Mouse (Mus musculus) liver, embryonic 15.5 days (tissue): ENCODE data around the gene Dnaic1. TPM values are rescaled to one million over a fixed set of nuclear protein-coding genes. Genes with fewer than 3 reads are reported as not detected.

Source experiments
- ATAC-seq: fragments of 200-750 bp; cut with Nextera tagmentation; 2 replicates; pipeline ENCODE4 v1.8.0; 2017; ENCODE audit warnings: moderate number of reproducible peaks, mild to moderate bottlenecking, moderate library complexity; ENCODE audit not compliant: insufficient read depth
- H3K27ac ChIP-seq: fragments of 300-500 bp; sonication (generic); replicated peaks from 2 replicates; pipeline ENCODE4 v1.5.1; 2015; ENCODE audit warnings: mild to moderate bottlenecking, inconsistent platforms
- H3K27me3 ChIP-seq: fragments of 300-500 bp; sonication (generic); 2 replicates; pipeline ENCODE4 v1.6.1; 2015; ENCODE audit warnings: mild to moderate bottlenecking, inconsistent platforms
- H3K36me3 ChIP-seq: fragments of 300-500 bp; sonication (generic); replicated peaks from 2 replicates; pipeline ENCODE4 v1.6.1; 2015; ENCODE audit warnings: moderate library complexity, mild to moderate bottlenecking, inconsistent platforms
- H3K4me1 ChIP-seq: fragments of 300-500 bp; sonication (generic); replicated peaks from 2 replicates; pipeline ENCODE4 v1.6.1; 2015; ENCODE audit warnings: inconsistent platforms
- H3K4me2 ChIP-seq: fragments of 300-500 bp; sonication (generic); 2 replicates; pipeline ENCODE4 v1.6.1; 2015; ENCODE audit warnings: moderate library complexity, mild to moderate bottlenecking, inconsistent platforms
- H3K4me3 ChIP-seq: fragments of 300-500 bp; sonication (generic); replicated peaks from 2 replicates; pipeline ENCODE4 v1.5.1; 2015; ENCODE audit warnings: mild to moderate bottlenecking, inconsistent platforms
- H3K9ac ChIP-seq: fragments of 300-500 bp; sonication (generic); 2 replicates; pipeline ENCODE4 v1.6.1; 2015; ENCODE audit warnings: moderate library complexity, mild to moderate bottlenecking, inconsistent platforms
- H3K9me3 ChIP-seq: fragments of 300-500 bp; sonication (generic); replicated peaks from 2 replicates; pipeline ENCODE4 v1.6.1; 2016; ENCODE audit warnings: inconsistent platforms
- WGBS: fragments of 180-500 bp; shearing (Covaris S2); methylation state at CpG from one replicate; pipeline ENCODE4 v1.1.7; 2015; ENCODE audit warnings: mixed read lengths; ENCODE audit not compliant: insufficient replicate concordance; 5-methylcytosine and 5-hydroxymethylcytosine counted together
- polyA plus RNA-seq: library from polyadenylated mRNA; unstranded; fragments of >200 nt; fragmentation: Nextera tagmentation; extraction: Ambion mirVana; gene quantifications from 2 replicates; pipeline ENCODE4 v1.2.1, GENCODE M21; 2015

Dnaic1 gene
- polyA plus RNA-seq, 1 experiment from 2014 or later: 4.0 TPM

- H3K9ac ChIP-seq: no peak overlapping the region
- H3K4me1 ChIP-seq: peaks cover 21% of the 10 kb centered on the region
- 39% methylated on average over 7 of the region's 7 CpGs for WGBS
- no peaks in the 10 kb centered on the region for H3K9me3 ChIP-seq
- no peak overlapping the region for H3K27ac ChIP-seq
- H3K27me3 ChIP-seq: peaks cover 40% of the 10 kb centered on the region
- H3K4me3 ChIP-seq: no peak overlapping the region
- no peak for ATAC-seq
- no peaks in the 10 kb centered on the region for H3K36me3 ChIP-seq
- H3K4me2 ChIP-seq: no peak overlapping the region
Observed at GRCm38 (mm10) chr4:41636366-41636765, 66.8 kb downstream of the Dnaic1 start.

GRCm38 (mm10) chr4:41636882-41637635, 67.5 kb downstream of the Dnaic1 start:
- H3K9ac ChIP-seq: no peak overlapping the region
- H3K9me3 ChIP-seq: no peaks in the 10 kb centered on the region
- no peaks in the 10 kb centered on the region for H3K36me3 ChIP-seq
- no peak overlapping the region for H3K4me3 ChIP-seq
- H3K27ac ChIP-seq: no peak overlapping the region
- H3K27me3 ChIP-seq: peaks cover 40% of the 10 kb centered on the region
- peaks cover 19% of the 10 kb centered on the region for H3K4me1 ChIP-seq
- no peak for ATAC-seq
- 47% methylated on average over 10 of the region's 10 CpGs for WGBS
- H3K4me2 ChIP-seq: no peak overlapping the region

- no peak for ATAC-seq
- 75% methylated on average over 10 of the region's 10 CpGs for whole genome bisulfite sequencing
- peaks cover 19% of the 10 kb centered on the region for H3K4me1 ChIP-seq
- no peak overlapping the region for H3K9ac ChIP-seq
- H3K36me3 ChIP-seq: no peaks in the 10 kb centered on the region
- peaks cover 40% of the 10 kb centered on the region for H3K27me3 ChIP-seq
- H3K9me3 ChIP-seq: no peaks in the 10 kb centered on the region
- no peak overlapping the region for H3K4me2 ChIP-seq
- H3K4me3 ChIP-seq: no peak overlapping the region
- no peak overlapping the region for H3K27ac ChIP-seq
Observed at GRCm38 (mm10) chr4:41638186-41638731, 68.7 kb downstream of the Dnaic1 start.

- Histone ChIP-seq H3K27ac (no peak overlapping the region), H3K4me1 (peaks cover 19% of the 10 kb centered on the region), H3K36me3 (no peaks in the 10 kb centered on the region), H3K9ac (no peak overlapping the region), H3K27me3 (peaks cover 40% of the 10 kb centered on the region), H3K4me3 (no peak overlapping the region), H3K4me2 (0 out of 2 replicates have a peak overlapping the region, but pooled peaks have one; percentile 70), H3K9me3 (no peaks in the 10 kb centered on the region)
- 71% methylated on average over 6 of the region's 6 CpGs for WGBS
- no peak for ATAC-seq
Observed at GRCm38 (mm10) chr4:41638828-41639213, 69.2 kb downstream of the Dnaic1 start.

- Histone ChIP-seq H3K4me3 (peak overlapping the region; percentile 46), H3K4me2 (peak overlapping the region; percentile 70), H3K9me3 (no peaks in the 10 kb centered on the region), H3K4me1 (peaks cover 19% of the 10 kb centered on the region), H3K9ac (peak overlapping the region; percentile 28; the same call in 1 of the 2 replicates), H3K27me3 (peaks cover 40% of the 10 kb centered on the region), H3K27ac (no peak overlapping the region; the same call in 1 of the 2 replicates), H3K36me3 (no peaks in the 10 kb centered on the region)
- no peak for ATAC-seq
- WGBS: 27% methylated on average over 10 of the region's 10 CpGs
Observed at GRCm38 (mm10) chr4:41639214-41639841, 69.8 kb downstream of the Dnaic1 start.

GRCm38 (mm10) chr4:41639913-41640507, 70.4 kb downstream of the Dnaic1 start, which contains the start of gene Enho:
Gene Enho, minus strand, starts transcription at chr4:41640324.
- ATAC-seq: peak; percentile 87
- Histone ChIP-seq H3K4me3 (peak within 1 kb of the TSS; percentile 46), H3K9me3 (no peaks in the 10 kb centered on the region), H3K36me3 (no peaks in the 10 kb centered on the region), H3K27me3 (peaks cover 40% of the 10 kb centered on the region), H3K4me1 (peaks cover 19% of the 10 kb centered on the region), H3K9ac (peak within 1 kb of the TSS; percentile 28; the same call in 1 of the 2 replicates), H3K4me2 (peak within 1 kb of the TSS; percentile 70), H3K27ac (peak within 1 kb of the TSS; percentile 14; the same call in 1 of the 2 replicates)
- under 1% methylated on average over 70 of the region's 74 CpGs for WGBS

GRCm38 (mm10) chr4:41641199-41641822, 71.7 kb downstream of the Dnaic1 start:
- H3K36me3 ChIP-seq: no peaks in the 10 kb centered on the region
- no peak overlapping the region for H3K4me3 ChIP-seq
- no peak overlapping the region for H3K9ac ChIP-seq
- 75% methylated on average over 6 of the region's 6 CpGs for WGBS
- H3K4me1 ChIP-seq: peaks cover 19% of the 10 kb centered on the region
- no peak overlapping the region for H3K4me2 ChIP-seq
- peaks cover 32% of the 10 kb centered on the region for H3K27me3 ChIP-seq
- no peak overlapping the region for H3K27ac ChIP-seq
- no peak for ATAC-seq
- H3K9me3 ChIP-seq: no peaks in the 10 kb centered on the region

- no peak for ATAC-seq
- 9% methylated on average over 5 of the region's 5 CpGs for WGBS
- no peaks in the 10 kb centered on the region for H3K9me3 ChIP-seq
- H3K27me3 ChIP-seq: no peaks in the 10 kb centered on the region; the same call in 1 of the 2 replicates
- no peak overlapping the region for H3K4me3 ChIP-seq
- no peak overlapping the region for H3K9ac ChIP-seq
- H3K4me1 ChIP-seq: peaks cover 17% of the 10 kb centered on the region
- H3K4me2 ChIP-seq: no peak overlapping the region
- H3K36me3 ChIP-seq: no peaks in the 10 kb centered on the region
- no peak overlapping the region for H3K27ac ChIP-seq
Observed at GRCm38 (mm10) chr4:41645488-41645887, 75.9 kb downstream of the Dnaic1 start.

GRCm38 (mm10) chr4:41648157-41648556, 78.6 kb downstream of the Dnaic1 start:
- 48% methylated on average over 4 of the region's 4 CpGs for WGBS
- no peak overlapping the region for H3K4me3 ChIP-seq
- H3K4me1 ChIP-seq: peaks cover 15% of the 10 kb centered on the region
- no peaks in the 10 kb centered on the region for H3K27me3 ChIP-seq
- H3K9ac ChIP-seq: no peak overlapping the region
- H3K27ac ChIP-seq: no peak overlapping the region
- H3K9me3 ChIP-seq: no peaks in the 10 kb centered on the region
- H3K4me2 ChIP-seq: peak overlapping the region; percentile 15; the same call in 1 of the 2 replicates
- H3K36me3 ChIP-seq: no peaks in the 10 kb centered on the region
- ATAC-seq: no peak; the same call in 1 of the 2 replicates

GRCm38 (mm10) chr4:41648627-41649026, 79.1 kb downstream of the Dnaic1 start:
- peak; percentile 58 for ATAC-seq
- no peaks in the 10 kb centered on the region for H3K27me3 ChIP-seq
- H3K4me2 ChIP-seq: peak overlapping the region; percentile 15; the same call in 1 of the 2 replicates
- no peak overlapping the region for H3K9ac ChIP-seq
- H3K4me1 ChIP-seq: peaks cover 15% of the 10 kb centered on the region
- no peak overlapping the region for H3K4me3 ChIP-seq
- no peaks in the 10 kb centered on the region for H3K36me3 ChIP-seq
- WGBS: 32% methylated on average over 7 of the region's 7 CpGs
- H3K27ac ChIP-seq: no peak overlapping the region
- H3K9me3 ChIP-seq: no peaks in the 10 kb centered on the region
